Mouse (Mus musculus): ENCODE measurements around the gene Fam219a. TPM values are rescaled to one million over a fixed set of nuclear protein-coding genes. Genes with fewer than 3 reads are reported as not detected.

Fam219a gene
- polyA plus RNA-seq, 1 experiment from 2014 or later = 1.0 TPM

GRCm38 (mm10) chr4:41557092-41557491, 12.2 kb downstream of the Fam219a start:
- 53% methylated on average over 3 of the region's 3 CpGs for WGBS (ENCODE audit: insufficient replicate concordance)
- DNase-seq = no peak
- Histone ChIP-seq H3K4me1 (ENCODE audit: insufficient read depth) (peaks cover 4% of the 10 kb centered on the region; the same call in 1 of the 2 replicates), H3K27me3 (ENCODE audit: insufficient read depth, low read length) (no peaks in the 10 kb centered on the region), H3K9ac (replicated peaks) (no peak overlapping the region), H3K36me3 (replicated peaks; ENCODE audit: insufficient read depth, low read length) (no peaks in the 10 kb centered on the region), H3K4me3 (ENCODE audit: low read depth, low read length) (no peak overlapping the region), H3K27ac (ENCODE audit: low read depth) (no peak overlapping the region), H3K9me3 (ENCODE audit: low read length) (no peaks in the 10 kb centered on the region), H3K4me2 (ENCODE audit: low read depth, low read length) (no peak overlapping the region)
- ATAC-seq = no peak
- TF ChIP-seq CTCF (IDR thresholded peaks at IDR 0.05; ENCODE audit: low read depth) (no peak), EP300 (IDR thresholded peaks at IDR 0.05; ENCODE audit: low read depth) (no peak)

GRCm38 (mm10) chr4:41556311-41556953, 12.9 kb downstream of the Fam219a start:
- DNase-seq (no peak), ATAC-seq (no peak)
- Histone ChIP-seq H3K27ac (ENCODE audit: low read depth) (0 out of 2 replicates have a peak overlapping the region, but pooled peaks have one; percentile 2), H3K4me2 (ENCODE audit: low read depth, low read length) (no peak overlapping the region), H3K27me3 (ENCODE audit: insufficient read depth, low read length) (no peaks in the 10 kb centered on the region), H3K4me1 (ENCODE audit: insufficient read depth) (peaks cover 4% of the 10 kb centered on the region; the same call in 1 of the 2 replicates), H3K9me3 (ENCODE audit: low read length) (no peaks in the 10 kb centered on the region), H3K9ac (replicated peaks) (no peak overlapping the region), H3K36me3 (replicated peaks; ENCODE audit: insufficient read depth, low read length) (no peaks in the 10 kb centered on the region), H3K4me3 (ENCODE audit: low read depth, low read length) (no peak overlapping the region)
- WGBS (ENCODE audit: insufficient replicate concordance) = 42% methylated on average over 5 of the region's 5 CpGs
- TF ChIP-seq EP300 (IDR thresholded peaks at IDR 0.05; ENCODE audit: low read depth) = no peak
- no peak for TF ChIP-seq CTCF (IDR thresholded peaks at IDR 0.05; ENCODE audit: low read depth)

GRCm38 (mm10) chr4:41554994-41555663, 14.2 kb downstream of the Fam219a start:
- Histone ChIP-seq H3K27ac (ENCODE audit: low read depth) (peak overlapping the region; percentile 59), H3K4me3 (ENCODE audit: low read depth, low read length) (no peak overlapping the region), H3K4me2 (ENCODE audit: low read depth, low read length) (no peak overlapping the region), H3K27me3 (ENCODE audit: insufficient read depth, low read length) (no peaks in the 10 kb centered on the region), H3K9ac (replicated peaks) (no peak overlapping the region), H3K9me3 (ENCODE audit: low read length) (no peaks in the 10 kb centered on the region), H3K36me3 (replicated peaks; ENCODE audit: insufficient read depth, low read length) (no peaks in the 10 kb centered on the region), H3K4me1 (ENCODE audit: insufficient read depth) (peaks cover 4% of the 10 kb centered on the region; the same call in 1 of the 2 replicates)
- ATAC-seq (0 out of 2 replicates have a peak, but pooled peaks have one; percentile 23), DNase-seq (peak; percentile 37)
- TF ChIP-seq CTCF (IDR thresholded peaks at IDR 0.05; ENCODE audit: low read depth) = 0 out of 2 replicates have a peak, but pooled peaks have one; percentile 26
- no peak for TF ChIP-seq EP300 (IDR thresholded peaks at IDR 0.05; ENCODE audit: low read depth)
- WGBS (ENCODE audit: insufficient replicate concordance) = 39% methylated on average over 14 of the region's 14 CpGs

GRCm38 (mm10) chr4:41553116-41553515, 16.2 kb downstream of the Fam219a start:
- 79% methylated on average over 11 of the region's 11 CpGs for WGBS (ENCODE audit: insufficient replicate concordance)
- TF ChIP-seq EP300 (IDR thresholded peaks at IDR 0.05; ENCODE audit: low read depth) = no peak
- TF ChIP-seq CTCF (IDR thresholded peaks at IDR 0.05; ENCODE audit: low read depth) = no peak
- Histone ChIP-seq H3K4me2 (ENCODE audit: low read depth, low read length) (no peak overlapping the region), H3K27me3 (ENCODE audit: insufficient read depth, low read length) (no peaks in the 10 kb centered on the region), H3K9ac (replicated peaks) (no peak overlapping the region), H3K4me3 (ENCODE audit: low read depth, low read length) (no peak overlapping the region), H3K27ac (ENCODE audit: low read depth) (no peak overlapping the region), H3K9me3 (ENCODE audit: low read length) (no peaks in the 10 kb centered on the region), H3K4me1 (ENCODE audit: insufficient read depth) (peaks cover 4% of the 10 kb centered on the region; the same call in 1 of the 2 replicates), H3K36me3 (replicated peaks; ENCODE audit: insufficient read depth, low read length) (no peaks in the 10 kb centered on the region)
- no peak for DNase-seq
- ATAC-seq = no peak

GRCm38 (mm10) chr4:41552529-41552928, 16.8 kb downstream of the Fam219a start:
- WGBS (ENCODE audit: insufficient replicate concordance) = 34% methylated on average over 6 of the region's 6 CpGs
- TF ChIP-seq CTCF (IDR thresholded peaks at IDR 0.05; ENCODE audit: low read depth) = peak; percentile 74
- no peak for TF ChIP-seq EP300 (IDR thresholded peaks at IDR 0.05; ENCODE audit: low read depth)

GRCm38 (mm10) chr4:41547086-41547485, 22.3 kb downstream of the Fam219a start:
- TF ChIP-seq CTCF (IDR thresholded peaks at IDR 0.05; ENCODE audit: low read depth) (no peak), EP300 (IDR thresholded peaks at IDR 0.05; ENCODE audit: low read depth) (no peak)
- Histone ChIP-seq H3K4me1 (ENCODE audit: insufficient read depth) (no peaks in the 10 kb centered on the region), H3K9me3 (ENCODE audit: low read length) (no peaks in the 10 kb centered on the region), H3K4me2 (ENCODE audit: low read depth, low read length) (no peak overlapping the region), H3K36me3 (replicated peaks; ENCODE audit: insufficient read depth, low read length) (no peaks in the 10 kb centered on the region), H3K27ac (ENCODE audit: low read depth) (no peak overlapping the region), H3K4me3 (ENCODE audit: low read depth, low read length) (no peak overlapping the region), H3K27me3 (ENCODE audit: insufficient read depth, low read length) (no peaks in the 10 kb centered on the region), H3K9ac (replicated peaks) (no peak overlapping the region)
- no peak for DNase-seq
- no peak for ATAC-seq
- WGBS (ENCODE audit: insufficient replicate concordance) = 56% methylated on average over 1 of the region's 1 CpGs

More at GRCm38 (mm10) chr4:41552529-41552928, 16.8 kb downstream of the Fam219a start:
- no peak overlapping the region for H3K9ac ChIP-seq (replicated peaks)
- H3K36me3 ChIP-seq (replicated peaks; ENCODE audit: insufficient read depth, low read length) = no peaks in the 10 kb centered on the region
- no peak overlapping the region for H3K4me3 ChIP-seq (ENCODE audit: low read depth, low read length)
- peaks cover 4% of the 10 kb centered on the region; the same call in 1 of the 2 replicates for H3K4me1 ChIP-seq (ENCODE audit: insufficient read depth)
- no peak overlapping the region for H3K27ac ChIP-seq (ENCODE audit: low read depth)
- no peak overlapping the region for H3K4me2 ChIP-seq (ENCODE audit: low read depth, low read length)
- peak; percentile 23; the same call in 1 of the 2 replicates for ATAC-seq
- H3K27me3 ChIP-seq (ENCODE audit: insufficient read depth, low read length) = no peaks in the 10 kb centered on the region
- H3K9me3 ChIP-seq (ENCODE audit: low read length) = no peaks in the 10 kb centered on the region
- DNase-seq = peak; percentile 75

Data from liver, postnatal 0 days (tissue).